ENCODE assay signal across 30 mouse cellular contexts in the genomic region with DNA sequence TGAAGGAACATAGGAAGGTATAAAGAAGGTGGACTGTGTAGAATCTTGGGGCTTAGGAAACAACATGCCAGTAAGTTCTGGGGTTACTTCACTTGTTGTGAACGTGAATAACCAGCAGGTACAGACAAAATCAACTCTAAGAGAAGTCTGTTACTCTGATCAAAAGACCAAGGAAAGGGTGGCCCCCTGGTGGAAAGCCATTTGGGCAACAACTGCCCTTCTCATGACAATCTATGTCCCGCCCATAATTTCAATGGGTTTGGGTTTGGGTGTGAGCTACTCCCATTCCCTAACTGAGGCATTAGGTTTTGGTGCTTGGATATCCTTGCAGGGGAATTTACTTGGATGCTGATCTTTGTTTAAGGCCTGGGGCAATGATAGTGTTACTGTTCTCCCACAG. TPM values are rescaled to one million over a fixed set of nuclear protein-coding genes. Genes with fewer than 3 reads are reported as not detected.
DNase-seq lines count a peak whose midpoint lies in the region; ATAC-seq and TF ChIP-seq lines count a peak whose summit lies in the region.
"Had no signal": no experiment of that assay in that cellular context is flagged by ENCODE, and none has a peak within 500 bp of the region (broad histone marks: within the 10 kb centered on the region; RNA-seq: fewer than 3 reads in every experiment).

No protein-coding gene starts in this region.

- DNase-seq in liver, postnatal 0 days: no peak
- DNase-seq in CH12.LX (ENCODE audit: extremely low read depth) (peak; percentile 22), R1 (ENCODE audit: low read depth, low spot score) (peak; percentile 7)
- no peak for DNase-seq in stomach, postnatal 0 days (ENCODE audit: low spot score)
- DNase-seq in cerebellum, adult 9-10 months: no peak
- DNase-seq in layer of hippocampus, postnatal 25 days (ENCODE audit: extremely low spot score in 1 of 2, low spot score in 1 of 2): no peak
- DNase-seq: adrenal gland, adult 8-10 months; adrenal gland, postnatal 25 days; cerebellum, adult 18-20 months; cerebellum, adult 9-11 months; cerebellum, postnatal 25 days; forebrain, postnatal 0 days; gastrocnemius, postnatal 25 days; heart, adult 18-20 months; heart, postnatal 14 days had no signal

- no peaks in the 10 kb centered on the region for H3K36me3 ChIP-seq in liver, postnatal 0 days (replicated peaks; ENCODE audit: insufficient read depth, low read length)
- no peaks in the 10 kb centered on the region for H3K36me3 ChIP-seq in liver, embryonic 12.5 days
- H3K36me3 ChIP-seq in CH12.LX (replicated peaks in 1 of 2; ENCODE audit: control insufficient read depth in 1 of 2, insufficient read depth in 1 of 2, low read length in 1 of 2): no peaks in the 10 kb centered on the region
- no peaks in the 10 kb centered on the region for H3K36me3 ChIP-seq in stomach, postnatal 0 days (ENCODE audit: control insufficient read depth, insufficient read depth, low read length)
- no peaks in the 10 kb centered on the region for H3K36me3 ChIP-seq in midbrain, embryonic 13.5 days
- H3K36me3 ChIP-seq: embryonic facial prominence, embryonic 12.5 days; embryonic facial prominence, embryonic 15.5 days; heart, embryonic 15.5 days; hindbrain, embryonic 12.5 days; hindbrain, embryonic 15.5 days had no signal

- no peak overlapping the region for H3K4me3 ChIP-seq in liver, postnatal 0 days (ENCODE audit: low read depth, low read length)
- no peak overlapping the region for H3K4me3 ChIP-seq in liver, embryonic 12.5 days
- H3K4me3 ChIP-seq in CH12.LX (replicated peaks in 1 of 3; ENCODE audit: low read depth in 2 of 3, low read length in 2 of 3, poor library complexity in 1 of 3): no peak overlapping the region
- no peak overlapping the region for H3K4me3 ChIP-seq in stomach, postnatal 0 days (ENCODE audit: low read depth, low read length)
- H3K4me3 ChIP-seq in midbrain, embryonic 13.5 days (replicated peaks): no peak overlapping the region
- H3K4me3 ChIP-seq: embryonic facial prominence, embryonic 12.5 days; embryonic facial prominence, embryonic 15.5 days; heart, embryonic 12.5 days; heart, embryonic 15.5 days; hindbrain, embryonic 12.5 days; hindbrain, embryonic 15.5 days had no signal

- no peak for ATAC-seq in liver, postnatal 0 days
- ATAC-seq in liver, embryonic 12.5 days: no peak
- no peak for ATAC-seq in stomach, postnatal 0 days (ENCODE audit: low FRiP score, low TSS enrichment)
- no peak for ATAC-seq in midbrain, embryonic 13.5 days
- ATAC-seq: activated CD4-positive, CD25-positive, alpha-beta regulatory T cell, adult 4 months; forebrain, embryonic 14.5 days; forebrain, postnatal 0 days; intestine, postnatal 0 days had no signal

- no peaks in the 10 kb centered on the region for H3K79me2 ChIP-seq in CH12.LX (replicated peaks; ENCODE audit: control insufficient read depth, extremely low read depth, insufficient read depth, poor library complexity, severe bottlenecking)

- TF ChIP-seq RAD21 in CH12.LX (IDR thresholded peaks at IDR 0.05; ENCODE audit: low read depth, low read length): peak; percentile 64

- no peak overlapping the region for H3K27ac ChIP-seq in liver, postnatal 0 days (ENCODE audit: low read depth)
- no peak overlapping the region for H3K27ac ChIP-seq in liver, embryonic 12.5 days
- no peak overlapping the region for H3K27ac ChIP-seq in CH12.LX (ENCODE audit: insufficient read depth, low read depth)
- no peak overlapping the region for H3K27ac ChIP-seq in stomach, postnatal 0 days (replicated peaks)
- no peak overlapping the region for H3K27ac ChIP-seq in midbrain, embryonic 13.5 days
- H3K27ac ChIP-seq: embryonic facial prominence, embryonic 12.5 days; embryonic facial prominence, embryonic 15.5 days; heart, embryonic 15.5 days; hindbrain, embryonic 12.5 days; hindbrain, embryonic 15.5 days had no signal

- no peak overlapping the region for H3K9ac ChIP-seq in liver, postnatal 0 days (replicated peaks)
- no peak overlapping the region for H3K9ac ChIP-seq in liver, embryonic 12.5 days
- H3K9ac ChIP-seq in CH12.LX (ENCODE audit: insufficient read depth, low read depth): no peak overlapping the region
- no peak overlapping the region for H3K9ac ChIP-seq in stomach, postnatal 0 days (ENCODE audit: low read length)
- no peak overlapping the region for H3K9ac ChIP-seq in midbrain, embryonic 13.5 days (replicated peaks)
- H3K9ac ChIP-seq: embryonic facial prominence, embryonic 12.5 days; embryonic facial prominence, embryonic 15.5 days; forebrain, postnatal 0 days; heart, embryonic 12.5 days; heart, embryonic 15.5 days; hindbrain, embryonic 12.5 days; hindbrain, embryonic 15.5 days had no signal

- dilution Hi-C loops in CH12.LX (cut with MboI; ENCODE audit: extremely low pct_ligation_motif_present, extremely low pct_unique_long_range_greater_than_20kb, low sequenced_read_pairs): no loop called here

- H3K4me1 ChIP-seq in liver, postnatal 0 days (ENCODE audit: insufficient read depth): no peaks in the 10 kb centered on the region
- H3K4me1 ChIP-seq in liver, embryonic 12.5 days: no peaks in the 10 kb centered on the region
- peaks cover 0 to 6% of the 10 kb centered on the region in 2 experiments; a peak in 1 of 4 replicates for H3K4me1 ChIP-seq in CH12.LX (ENCODE audit: control insufficient read depth in 1 of 2, insufficient read depth in 2 of 2)
- no peaks in the 10 kb centered on the region for H3K4me1 ChIP-seq in stomach, postnatal 0 days (replicated peaks; ENCODE audit: control insufficient read depth, insufficient read depth)
- H3K4me1 ChIP-seq in midbrain, embryonic 13.5 days (replicated peaks): peaks cover 4% of the 10 kb centered on the region; the same call in 1 of the 2 replicates
- H3K4me1 ChIP-seq: embryonic facial prominence, embryonic 12.5 days; embryonic facial prominence, embryonic 15.5 days; hindbrain, embryonic 12.5 days; hindbrain, embryonic 15.5 days had no signal

- no peaks in the 10 kb centered on the region for H3K27me3 ChIP-seq in liver, postnatal 0 days (ENCODE audit: insufficient read depth, low read length)
- H3K27me3 ChIP-seq in liver, embryonic 12.5 days (replicated peaks): no peaks in the 10 kb centered on the region
- H3K27me3 ChIP-seq in CH12.LX (replicated peaks): no peaks in the 10 kb centered on the region
- H3K27me3 ChIP-seq in stomach, postnatal 0 days (ENCODE audit: control insufficient read depth, insufficient read depth, low read length): no peaks in the 10 kb centered on the region
- H3K27me3 ChIP-seq in midbrain, embryonic 13.5 days: no peaks in the 10 kb centered on the region
- H3K27me3 ChIP-seq: embryonic facial prominence, embryonic 12.5 days; embryonic facial prominence, embryonic 15.5 days; heart, embryonic 12.5 days; heart, embryonic 15.5 days; hindbrain, embryonic 12.5 days; hindbrain, embryonic 15.5 days had no signal

- TF ChIP-seq POLR2A in CH12.LX (IDR thresholded peaks at IDR 0.05; ENCODE audit: low read depth, low read length): no peak

- no peak overlapping the region for H3K4me2 ChIP-seq in liver, postnatal 0 days (ENCODE audit: low read depth, low read length)
- H3K4me2 ChIP-seq in liver, embryonic 12.5 days: no peak overlapping the region
- H3K4me2 ChIP-seq in CH12.LX (ENCODE audit: insufficient read depth, low read depth, poor library complexity, severe bottlenecking): no peak overlapping the region
- H3K4me2 ChIP-seq in stomach, postnatal 0 days (replicated peaks; ENCODE audit: low read depth): no peak overlapping the region
- H3K4me2 ChIP-seq in midbrain, embryonic 13.5 days (replicated peaks): no peak overlapping the region
- H3K4me2 ChIP-seq: embryonic facial prominence, embryonic 12.5 days; embryonic facial prominence, embryonic 15.5 days; heart, embryonic 12.5 days; heart, embryonic 15.5 days; hindbrain, embryonic 12.5 days; hindbrain, embryonic 15.5 days had no signal

- 49% methylated on average over 2 of the region's 2 CpGs for WGBS in liver, postnatal 0 days (ENCODE audit: insufficient replicate concordance)
- 33% methylated on average over 2 of the region's 2 CpGs for WGBS in liver, embryonic 12.5 days (ENCODE audit: insufficient replicate concordance)
- 64% methylated on average over 2 of the region's 2 CpGs for WGBS in stomach, postnatal 0 days
- 79% methylated on average over 2 of the region's 2 CpGs for WGBS in midbrain, embryonic 13.5 days

- 0 out of 2 replicates have a peak, but pooled peaks have one; percentile 4 for TF ChIP-seq CTCF in liver, postnatal 0 days (IDR thresholded peaks at IDR 0.05; ENCODE audit: low read depth)
- TF ChIP-seq CTCF in CH12.LX (conservative IDR thresholded peaks at IDR 0.05 in 1 of 2, IDR thresholded peaks at IDR 0.05 in 1 of 2; ENCODE audit: low read depth in 2 of 2, low read length in 2 of 2): peak in 1 of 2 experiments; percentile 70; a peak in 2 of 4 replicates
- 0 out of 2 replicates have a peak, but pooled peaks have one; percentile 7 for TF ChIP-seq CTCF in stomach, postnatal 0 days (IDR thresholded peaks at IDR 0.05; ENCODE audit: low read depth)

- TF ChIP-seq EP300 in liver, postnatal 0 days (IDR thresholded peaks at IDR 0.05; ENCODE audit: low read depth): no peak
- no peak for TF ChIP-seq EP300 in CH12.LX (IDR thresholded peaks at IDR 0.05; ENCODE audit: low read length)
- TF ChIP-seq EP300 in stomach, postnatal 0 days (optimal IDR thresholded peaks at IDR 0.05): no peak

- H3K9me3 ChIP-seq in liver, postnatal 0 days (ENCODE audit: low read length): no peaks in the 10 kb centered on the region
- H3K9me3 ChIP-seq in liver, embryonic 12.5 days (replicated peaks): no peaks in the 10 kb centered on the region
- H3K9me3 ChIP-seq in CH12.LX (replicated peaks; ENCODE audit: low read length): no peaks in the 10 kb centered on the region
- H3K9me3 ChIP-seq in stomach, postnatal 0 days (ENCODE audit: control insufficient read depth, low read length): no peaks in the 10 kb centered on the region
- no peaks in the 10 kb centered on the region for H3K9me3 ChIP-seq in midbrain, embryonic 13.5 days
- H3K9me3 ChIP-seq: embryonic facial prominence, embryonic 12.5 days; embryonic facial prominence, embryonic 15.5 days; heart, embryonic 12.5 days; heart, embryonic 15.5 days; hindbrain, embryonic 12.5 days; hindbrain, embryonic 15.5 days had no signal

- in situ Hi-C loops in CH12.LX (cut with MboI; ENCODE audit: low pct_ligation_motif_present, low pct_unique_long_range_greater_than_20kb, low sequenced_read_pairs): loop anchor here (25.0 kb wide), 1 partner anchor 177 kb away; no protein-coding TSS in a partner anchor

RNA-seq across cellular contexts. Expression of a gene that starts 10.7 kb away (rescaled TPM):
- 1.1 and 12.1 TPM in 2 replicates for polyA plus RNA-seq in liver, postnatal 0 days (2015; fragmentation: Nextera tagmentation; extraction: Ambion mirVana)
- polyA plus RNA-seq in liver, embryonic 12.5 days (2016; fragmentation: Nextera tagmentation; extraction: Ambion mirVana): 9.2 and 20.4 TPM in 2 replicates
- total RNA-seq in CH12.LX (2012; rRNA removed) (not detected in 2 replicates), CH12.LX (2014; rRNA removed) (not detected in 2 replicates)
- polyA plus RNA-seq in CH12.LX (2012; ENCODE audit: insufficient read length, low read depth): not detected in 2 replicates
- 28.4 and 31.0 TPM in 2 replicates for polyA plus RNA-seq in stomach, postnatal 0 days (2015; fragmentation: Nextera tagmentation; extraction: Ambion mirVana)
- polyA plus RNA-seq in midbrain, embryonic 13.5 days (2015; fragmentation: Nextera tagmentation; extraction: Ambion mirVana): 1.0 and 4.1 TPM in 2 replicates
- total RNA-seq in layer of hippocampus, postnatal 25 days (2021): not detected
- total RNA-seq: adrenal gland, adult 8-10 months; adrenal gland, postnatal 25 days; common myeloid progenitor, adult 5-6 weeks; hematopoietic stem cell, adult 5-6 weeks had no signal
- polyA plus RNA-seq: activated CD4-positive, CD25-positive, alpha-beta regulatory T cell, adult 4 months had no signal

RNA-seq across cellular contexts. Expression of a gene that starts 50.6 kb away (rescaled TPM):
- not detected in 2 replicates for polyA plus RNA-seq in liver, postnatal 0 days (2015; fragmentation: Nextera tagmentation; extraction: Ambion mirVana)
- 0.04 TPM in 1 of 2 replicates, not detected in the other for polyA plus RNA-seq in liver, embryonic 12.5 days (2016; fragmentation: Nextera tagmentation; extraction: Ambion mirVana)
- total RNA-seq in CH12.LX (2012; rRNA removed) (not detected in 2 replicates), CH12.LX (2014; rRNA removed) (not detected in 2 replicates)
- polyA plus RNA-seq in CH12.LX (2012; ENCODE audit: insufficient read length, low read depth): not detected in 2 replicates
- 0.21 and 0.41 TPM in 2 replicates for polyA plus RNA-seq in stomach, postnatal 0 days (2015; fragmentation: Nextera tagmentation; extraction: Ambion mirVana)
- polyA plus RNA-seq in midbrain, embryonic 13.5 days (2015; fragmentation: Nextera tagmentation; extraction: Ambion mirVana): 5.5 and 6.4 TPM in 2 replicates
- total RNA-seq in layer of hippocampus, postnatal 25 days (2021): 1 to 10 TPM; 7.2 to 7.4 TPM
- total RNA-seq: common myeloid progenitor, adult 5-6 weeks; gastrocnemius, adult 8-10 months; gastrocnemius, postnatal 25 days; heart, adult 18-20 months; heart, postnatal 14 days; hematopoietic stem cell, adult 5-6 weeks had no signal
- polyA plus RNA-seq: activated CD4-positive, CD25-positive, alpha-beta regulatory T cell, adult 4 months; gonadal fat pad, adult 2 months; heart, embryonic 12.5 days had no signal

Comparison
In these comparisons a context has a peak if more than half of its experiments do, and no peak if none do; other contexts are left out.
1. DNase-seq: peak in CH12.LX (single experiment) and R1 (single experiment); none in liver, postnatal 0 days (single experiment), stomach, postnatal 0 days (single experiment), cerebellum, adult 9-10 months (single experiment) and layer of hippocampus, postnatal 25 days (0 of 2).